Mouse (Mus musculus) thymus, postnatal 10 days (tissue): ENCODE data around the gene Pold4.
"Not testable (repeated sequence)": the region's sequence is repeated elsewhere in the genome, so short reads cannot be mapped to it uniquely, and the experiment has no call there.

Experiments
- DNase-seq, 2 experiments: peaks; one replicate each; pipeline ENCODE4 v3.0.0; 2021; ENCODE audit warnings: low spot score in 2 of 2

Gene Pold4

GRCm38 (mm10) chr19:4227894-4228678 lies 3.6 kb upstream of the Pold4 start:
- DNase-seq, result peak; percentile 58 to 73

DNA sequence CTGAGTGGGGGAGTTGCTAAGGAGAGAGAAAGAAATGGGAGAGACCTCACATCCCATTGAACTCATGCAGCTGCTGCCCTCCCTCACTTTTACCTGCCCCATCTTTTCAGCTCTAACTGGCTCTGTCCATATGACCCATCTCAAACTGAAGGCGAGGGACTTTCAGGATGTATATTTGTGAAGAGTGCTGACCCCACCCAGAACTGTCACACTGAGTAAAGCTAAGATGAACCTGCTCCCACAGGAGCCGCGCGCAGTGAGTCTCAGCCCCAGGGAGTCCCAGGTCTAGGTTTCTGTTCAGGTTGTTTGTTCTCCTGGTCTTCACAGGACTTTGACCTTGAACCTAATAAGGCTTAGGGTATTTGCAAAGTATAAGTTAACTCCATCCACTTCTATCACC lies 2.8 kb upstream of the Pold4 start:
- no peak for DNase-seq

GRCm38 (mm10) chr19:4229451-4230076 lies 2.1 kb upstream of the Pold4 start:
- no peak for DNase-seq

DNA sequence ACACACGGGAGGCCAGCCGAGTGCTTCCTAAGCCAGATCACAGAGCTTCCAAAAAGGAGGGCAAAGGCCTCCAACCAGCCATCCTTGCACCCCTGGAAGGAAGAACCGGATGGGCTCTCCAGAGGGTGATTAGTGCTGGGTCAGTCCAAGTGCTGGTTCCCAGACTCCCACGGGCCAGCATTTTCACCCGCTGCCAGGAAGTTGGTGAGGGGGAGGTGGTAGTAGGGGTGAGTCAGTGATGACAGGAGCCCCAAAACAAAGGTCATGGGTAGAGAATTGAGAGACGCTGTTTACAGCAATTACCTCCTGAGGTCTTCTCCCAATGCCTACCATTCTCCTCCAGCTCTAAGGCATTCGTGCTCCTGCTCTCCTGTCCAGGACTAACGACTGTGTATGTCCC lies 1.3 kb upstream of the Pold4 start:
- no peak for DNase-seq

GRCm38 (mm10) chr19:4232186-4232572 lies 480 bp downstream of the Pold4 start:
- no peak for DNase-seq

DNA sequence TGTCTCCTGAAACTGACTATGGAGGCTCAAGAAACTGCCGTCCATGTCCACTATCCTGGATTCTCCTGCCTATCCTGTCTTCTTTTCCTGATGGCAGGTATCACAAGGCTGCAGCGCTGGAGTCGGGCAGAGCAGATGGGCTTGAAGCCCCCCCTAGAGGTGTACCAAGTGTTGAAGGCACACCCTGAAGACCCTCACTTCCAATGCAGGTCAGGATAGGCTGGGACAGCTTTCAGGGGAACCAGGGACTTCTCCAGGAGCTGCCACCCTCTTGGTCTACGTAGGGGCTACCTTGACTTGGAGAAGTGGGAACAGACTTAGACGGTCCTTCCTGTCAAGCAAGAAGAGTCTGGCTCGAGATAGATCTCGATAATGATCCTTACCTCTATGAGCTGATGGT lies 952 bp downstream of the Pold4 start:
- no peak for DNase-seq

GRCm38 (mm10) chr19:4234548-4234947 lies 2.8 kb downstream of the Pold4 start:
- DNase-seq, result no peak

DNA sequence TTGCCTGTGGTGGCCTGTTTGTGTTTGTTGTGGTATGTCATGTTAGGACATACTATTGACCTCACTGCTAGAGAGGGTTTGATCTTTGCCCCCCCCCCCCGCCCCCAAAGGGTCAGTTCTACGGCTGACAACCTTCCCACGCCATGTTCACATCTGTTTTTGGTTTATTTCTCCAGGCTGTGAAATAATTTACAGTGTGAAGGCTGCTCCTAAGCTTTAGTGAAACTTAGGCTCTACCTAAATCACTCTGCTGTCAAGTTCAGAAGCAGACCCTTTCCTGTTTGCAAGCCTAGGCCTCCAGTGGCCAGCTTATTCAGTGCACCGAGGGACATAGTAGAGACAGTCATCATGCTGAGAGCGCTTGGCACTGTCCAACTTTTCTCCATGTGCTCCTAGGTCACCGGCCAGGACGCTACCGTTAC lies 8.6 kb downstream of the Pold4 start:
- no peak for DNase-seq

GRCm38 (mm10) chr19:4242416-4242815 lies 10.7 kb downstream of the Pold4 start:
- DNase-seq, result no peak

GRCm38 (mm10) chr19:4244775-4245174 lies 13.1 kb downstream of the Pold4 start:
- no peak for DNase-seq

DNA sequence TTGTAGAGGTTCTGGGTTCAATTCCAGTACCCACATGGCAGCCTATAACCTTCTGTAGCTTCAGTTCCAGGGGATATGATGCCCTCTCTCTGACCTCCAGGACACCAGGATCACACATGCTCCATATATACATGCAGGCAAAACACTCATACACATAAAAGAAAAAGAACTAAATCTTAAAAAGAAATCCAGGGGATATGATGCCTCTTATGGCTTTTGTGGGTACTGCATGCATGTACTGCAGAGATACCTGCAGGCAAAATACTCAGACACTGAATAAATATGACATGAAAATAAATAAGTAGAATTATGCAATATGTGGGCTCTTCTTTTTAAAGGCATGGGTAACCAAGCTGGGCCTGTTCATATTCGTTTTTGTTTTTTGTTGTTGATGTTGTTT lies 15.3 kb downstream of the Pold4 start:
- DNase-seq, result no peak

DNA sequence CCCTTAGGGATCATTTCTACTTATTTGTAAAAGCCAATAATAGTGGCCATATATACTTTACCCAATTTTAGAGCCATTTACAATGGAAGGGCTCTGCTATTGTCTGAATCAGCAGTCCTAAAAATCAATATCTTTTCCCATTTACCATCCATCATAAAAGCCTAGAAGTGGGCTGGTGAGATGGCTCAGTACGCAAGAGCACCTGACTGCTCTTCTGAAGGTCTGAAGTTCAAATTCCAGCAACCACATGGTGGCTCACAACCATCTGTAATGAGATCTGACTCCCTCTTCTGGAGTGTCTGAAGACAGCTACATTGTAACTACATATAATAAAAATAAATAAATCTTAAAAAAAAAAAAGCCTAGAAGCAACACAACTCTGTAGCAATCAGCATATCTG lies 17.0 kb downstream of the Pold4 start:
- not testable (repeated sequence) for DNase-seq

DNA sequence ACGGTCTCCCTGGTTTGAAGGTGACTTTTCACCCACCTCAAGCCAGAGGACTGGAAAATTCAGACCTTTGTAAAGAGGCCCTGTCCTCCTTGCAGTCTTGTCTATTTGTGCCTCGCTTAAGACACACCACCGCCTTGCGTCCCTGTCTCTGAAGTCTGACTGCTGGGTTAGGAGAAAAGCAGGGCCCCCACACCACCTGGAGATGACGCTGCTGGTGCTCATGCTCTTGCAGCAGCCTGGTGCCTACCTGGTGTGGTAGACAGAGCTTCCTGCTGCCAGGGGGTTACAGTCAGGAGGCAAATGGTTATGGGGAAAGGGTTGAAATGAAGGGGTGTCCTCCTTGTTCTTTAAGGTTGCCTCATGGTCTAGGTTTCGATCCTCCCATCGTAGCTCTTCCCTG lies 22.5 kb downstream of the Pold4 start:
- no peak for DNase-seq

DNA sequence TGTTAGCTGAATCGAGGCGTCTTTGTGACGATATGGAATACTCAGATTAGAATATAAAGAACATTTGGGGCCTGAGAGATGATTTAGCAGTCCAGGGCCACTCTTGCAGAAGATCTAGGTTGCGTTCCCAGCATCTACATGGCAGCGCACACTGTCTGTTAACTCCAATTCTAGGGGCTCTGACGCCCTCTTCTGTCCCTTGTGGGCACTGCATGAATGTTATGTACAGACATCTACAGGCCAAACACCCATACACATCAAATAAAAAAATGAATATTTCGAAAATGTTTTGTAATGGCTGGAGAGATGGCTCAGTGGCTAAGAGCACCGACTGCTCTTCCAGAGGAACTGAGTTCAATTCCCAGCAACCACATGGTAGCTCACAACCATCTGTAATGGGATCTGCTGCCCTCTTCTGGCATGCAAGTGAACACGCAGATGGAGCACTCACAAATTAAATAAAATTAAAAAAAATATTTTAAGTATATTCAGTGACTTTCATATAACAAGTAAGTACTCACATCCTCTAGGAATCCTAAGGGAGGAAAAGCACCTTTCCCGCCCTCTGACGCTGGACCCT lies 24.0 kb downstream of the Pold4 start:
- DNase-seq, result no peak

DNA sequence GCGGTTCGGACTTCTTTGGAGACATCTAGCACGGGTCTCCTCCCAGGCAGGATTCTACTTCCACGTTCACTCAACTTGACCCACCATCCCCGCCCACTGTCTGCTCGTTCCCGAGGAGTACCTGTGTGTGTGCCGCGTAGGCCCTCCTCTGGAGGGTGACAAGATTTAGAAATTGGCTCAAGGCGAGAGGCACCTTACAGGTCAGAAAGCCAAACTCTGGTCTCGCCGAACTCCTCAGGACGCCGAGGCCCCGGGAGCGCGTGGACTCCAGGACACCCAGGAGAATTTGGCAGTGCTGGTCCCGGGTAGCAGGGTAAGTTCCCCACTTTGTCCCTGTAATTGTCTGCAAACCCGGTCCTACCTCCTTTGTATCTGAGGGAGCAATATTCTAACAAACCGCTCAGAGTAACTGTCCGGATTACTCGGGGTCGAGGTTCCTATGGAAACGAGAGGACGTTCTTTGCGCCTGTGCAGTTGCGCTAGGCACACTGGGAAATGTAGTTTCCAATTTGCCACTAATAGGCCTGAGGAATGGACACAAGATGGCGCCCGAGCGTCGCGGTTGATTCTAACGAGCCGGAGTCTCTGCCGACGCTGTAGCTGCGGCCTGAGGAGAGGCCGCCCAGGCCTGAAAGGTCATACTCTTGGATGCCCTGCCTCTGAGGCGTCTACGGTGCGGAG lies 25.7 kb downstream of the Pold4 start:
- peak; percentile 80 to 92 for DNase-seq

DNA sequence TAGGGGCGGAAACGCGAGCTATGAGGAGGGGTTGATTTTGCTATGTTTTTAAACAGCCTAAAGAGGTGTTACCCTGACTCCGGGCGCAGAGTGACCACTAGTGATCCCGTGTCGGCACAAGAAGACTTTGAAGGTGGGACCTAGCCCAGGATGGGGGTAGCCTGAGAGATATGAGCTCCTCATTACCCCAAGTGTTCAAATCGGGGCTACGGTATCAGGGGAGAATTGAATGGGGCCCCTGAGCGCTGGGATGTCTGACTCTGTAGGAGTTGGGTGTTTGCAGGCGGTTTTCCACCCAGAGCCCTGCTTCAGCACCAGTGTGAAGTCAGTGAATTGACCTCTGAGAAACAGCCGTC lies 26.2 kb downstream of the Pold4 start:
- no peak for DNase-seq

DNA sequence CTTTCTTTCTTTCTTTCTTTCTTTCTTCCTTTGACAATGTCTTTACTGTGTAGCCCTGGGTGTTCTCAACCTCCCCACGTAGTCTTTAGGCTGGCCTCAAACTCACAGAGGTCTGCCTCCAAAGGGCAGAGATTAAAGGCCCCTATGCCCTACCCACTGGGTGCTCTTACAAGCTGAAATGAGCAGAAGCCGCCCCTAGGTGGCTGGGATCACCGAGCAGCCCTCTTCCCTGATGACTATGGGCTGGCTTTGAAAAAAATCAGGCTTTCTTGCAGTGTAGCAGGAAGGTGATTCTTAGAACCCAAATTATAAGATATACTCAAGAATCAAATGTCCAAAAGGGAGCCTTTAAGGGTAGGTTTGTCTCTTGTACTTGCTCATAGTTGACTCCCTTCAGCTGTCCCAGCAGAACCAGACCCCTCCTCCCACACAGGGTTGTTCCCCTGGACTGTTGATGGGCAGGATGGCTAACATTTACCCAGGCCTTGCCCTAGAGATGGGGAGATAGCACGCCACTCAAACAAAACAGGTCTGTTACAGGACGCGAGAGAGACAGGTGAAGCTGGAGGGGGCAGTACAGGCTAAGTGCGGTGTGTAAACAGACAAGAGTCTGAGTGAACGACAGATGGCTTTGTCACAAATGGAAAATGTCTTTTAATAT lies 29.5 kb downstream of the Pold4 start:
- DNase-seq, result peak in 1 of 2 experiments; percentile 51

DNA sequence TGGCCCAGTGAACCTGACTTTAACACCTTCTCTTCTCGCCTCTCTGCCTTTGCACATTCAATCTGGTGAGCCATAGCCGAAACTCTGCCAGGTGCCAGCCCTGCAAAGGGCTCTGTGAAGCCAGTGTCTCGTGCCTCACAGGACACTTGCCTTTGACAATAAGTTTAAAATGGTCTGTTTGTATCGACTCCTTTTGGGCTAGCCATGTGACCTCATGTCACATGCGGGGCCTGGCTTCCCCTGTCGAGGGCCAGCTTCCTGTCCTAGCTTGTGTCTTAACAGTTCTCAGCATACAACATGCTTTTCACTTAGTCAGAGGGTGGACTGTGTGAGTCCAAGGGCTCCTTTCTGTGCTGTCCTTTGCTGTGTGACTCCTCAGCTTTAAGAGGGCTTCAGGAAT lies 31.1 kb downstream of the Pold4 start:
- DNase-seq, result no peak

- no peak for DNase-seq
Observed at GRCm38 (mm10) chr19:4263702-4264101, 32.0 kb downstream of the Pold4 start.

GRCm38 (mm10) chr19:4264171-4264780 lies 32.6 kb downstream of the Pold4 start:
- no peak for DNase-seq

DNA sequence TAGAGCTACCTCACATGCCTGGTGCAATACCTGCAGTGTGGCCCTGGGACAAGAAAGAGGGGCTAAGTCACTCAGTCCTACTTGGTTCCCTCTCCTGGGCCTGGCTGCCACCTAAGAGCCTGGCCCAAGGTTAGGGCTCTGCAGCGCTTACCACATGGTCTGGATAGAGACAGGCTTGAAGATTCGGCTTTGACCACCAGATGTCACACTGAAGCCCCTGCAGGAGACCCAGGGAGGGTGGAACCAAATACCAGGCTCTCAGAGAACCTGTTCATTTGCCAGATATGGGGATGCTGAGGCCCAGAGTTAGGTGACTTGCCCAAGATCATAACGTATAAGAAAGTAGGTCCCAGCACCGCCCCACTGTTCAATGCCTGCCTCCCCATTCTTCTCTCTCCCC lies 34.3 kb downstream of the Pold4 start:
- DNase-seq, result peak in 1 of 2 experiments; percentile 28
